Mouse (Mus musculus): ENCODE results near the gene Phykpl.
A peak's percentile ranks its signal among the peaks of the same experiment; 100 is the strongest.
"Not testable (repeated sequence)": the region's sequence is repeated elsewhere in the genome, so short reads cannot be mapped to it uniquely, and the experiment has no call there.

Gene Phykpl

DNA sequence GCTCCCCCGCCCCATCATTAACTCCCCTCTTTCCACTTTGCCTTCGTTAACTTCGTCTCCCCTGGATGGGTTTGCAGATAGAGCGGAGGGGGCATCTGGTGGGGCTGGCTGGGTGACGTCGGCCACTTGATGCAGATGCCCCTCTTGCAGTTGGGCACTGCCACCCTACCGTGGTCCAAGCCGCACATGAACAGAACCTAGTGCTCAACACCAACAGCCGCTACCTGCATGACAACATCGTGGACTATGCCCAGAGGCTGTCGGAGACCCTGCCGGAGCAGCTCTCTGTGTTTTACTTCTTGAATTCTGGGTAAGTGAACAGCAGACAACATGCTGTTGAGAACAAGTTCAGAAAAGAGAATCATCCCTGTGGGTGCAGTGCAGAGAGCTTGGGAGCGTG, 1.9 kb downstream of the Phykpl start:
- DNase-seq (ENCODE audit: low read depth, low spot score) = no peak

DNA sequence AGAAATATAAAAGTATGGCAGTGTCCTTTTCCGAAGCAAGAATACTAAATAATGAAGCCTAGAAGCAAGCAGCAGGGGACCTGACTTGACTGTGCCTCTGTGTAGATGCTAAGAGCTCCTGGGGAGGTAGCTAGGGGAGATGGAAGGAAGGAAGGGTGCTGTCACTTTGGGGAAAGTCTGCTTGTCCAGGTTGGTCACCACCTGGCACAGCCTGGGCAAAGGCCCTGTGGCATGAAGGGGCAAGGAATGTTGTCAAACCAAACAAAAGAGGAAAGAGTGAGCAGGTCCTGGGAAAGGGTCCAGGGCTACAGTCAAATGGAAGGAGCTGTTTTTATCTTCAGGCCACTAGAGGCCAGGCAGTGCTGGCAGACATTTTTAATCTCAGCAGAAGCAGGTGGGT, 2.5 kb downstream of the Phykpl start:
- DNase-seq (ENCODE audit: low read depth, low spot score) = no peak

GRCm38 (mm10) chr11:51588833-51589232, 4.3 kb downstream of the Phykpl start:
- DNase-seq (ENCODE audit: low read depth, low spot score) = no peak

- no peak for DNase-seq (ENCODE audit: low read depth, low spot score)
Observed at GRCm38 (mm10) chr11:51590002-51590401, 5.4 kb downstream of the Phykpl start.

DNA sequence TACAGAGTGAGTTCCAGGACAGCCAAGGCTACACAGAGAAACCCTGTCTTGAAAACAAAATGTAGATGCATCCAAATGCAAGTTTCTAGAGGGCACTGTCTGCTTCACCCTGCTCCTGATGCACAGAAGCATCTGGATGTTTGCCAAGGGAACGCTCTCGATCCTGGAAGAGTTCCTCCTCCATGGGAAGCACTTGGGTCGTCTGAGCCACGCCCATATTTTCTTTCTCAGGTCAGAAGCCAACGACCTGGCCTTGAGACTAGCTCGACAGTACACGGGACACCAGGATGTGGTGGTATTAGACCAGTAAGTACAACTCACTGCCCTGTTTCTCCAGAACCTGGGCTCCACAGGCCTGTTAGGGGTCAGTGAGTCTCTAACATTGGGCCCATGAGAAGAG, 6.6 kb downstream of the Phykpl start:
- no peak for DNase-seq (ENCODE audit: low read depth, low spot score)

- no peak for DNase-seq (ENCODE audit: low read depth, low spot score)
Observed at GRCm38 (mm10) chr11:51591915-51592314, 7.4 kb downstream of the Phykpl start.

DNA sequence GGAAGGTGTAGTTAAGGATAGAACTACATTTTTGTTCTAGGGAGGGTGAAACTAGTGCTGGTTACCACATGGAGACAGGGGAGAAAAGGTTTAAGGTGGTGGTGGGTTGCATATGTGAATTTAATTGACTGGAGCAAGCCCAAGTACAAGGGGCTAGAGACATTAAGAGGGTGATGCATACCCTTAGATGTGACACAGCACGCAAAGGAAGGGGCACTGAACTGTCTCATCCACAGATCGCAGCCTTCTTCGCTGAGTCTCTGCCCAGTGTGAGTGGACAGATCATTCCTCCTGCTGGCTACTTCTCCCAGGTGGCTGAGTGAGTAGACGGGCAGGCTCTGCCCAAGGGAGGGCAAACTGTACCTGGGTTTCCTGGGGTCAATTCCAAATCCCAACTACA, 8.8 kb downstream of the Phykpl start:
- no peak for DNase-seq (ENCODE audit: low read depth, low spot score)

DNA sequence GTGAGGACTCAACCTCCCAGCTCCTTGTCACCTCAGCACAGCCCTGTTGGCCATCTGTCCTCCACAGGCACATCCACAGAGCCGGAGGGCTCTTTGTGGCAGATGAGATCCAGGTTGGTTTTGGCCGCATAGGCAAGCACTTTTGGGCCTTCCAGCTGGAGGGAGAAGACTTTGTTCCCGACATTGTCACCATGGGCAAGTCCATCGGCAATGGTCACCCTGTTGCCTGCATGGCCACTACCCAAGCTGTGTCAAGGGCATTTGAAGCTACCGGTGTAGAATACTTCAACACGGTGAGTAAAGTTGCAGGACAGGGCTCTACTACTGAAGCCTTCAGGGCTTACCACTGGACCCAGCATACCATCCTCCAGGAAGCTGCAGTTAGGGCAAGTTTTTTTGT, 9.3 kb downstream of the Phykpl start:
- DNase-seq (ENCODE audit: low read depth, low spot score) = no peak

DNA sequence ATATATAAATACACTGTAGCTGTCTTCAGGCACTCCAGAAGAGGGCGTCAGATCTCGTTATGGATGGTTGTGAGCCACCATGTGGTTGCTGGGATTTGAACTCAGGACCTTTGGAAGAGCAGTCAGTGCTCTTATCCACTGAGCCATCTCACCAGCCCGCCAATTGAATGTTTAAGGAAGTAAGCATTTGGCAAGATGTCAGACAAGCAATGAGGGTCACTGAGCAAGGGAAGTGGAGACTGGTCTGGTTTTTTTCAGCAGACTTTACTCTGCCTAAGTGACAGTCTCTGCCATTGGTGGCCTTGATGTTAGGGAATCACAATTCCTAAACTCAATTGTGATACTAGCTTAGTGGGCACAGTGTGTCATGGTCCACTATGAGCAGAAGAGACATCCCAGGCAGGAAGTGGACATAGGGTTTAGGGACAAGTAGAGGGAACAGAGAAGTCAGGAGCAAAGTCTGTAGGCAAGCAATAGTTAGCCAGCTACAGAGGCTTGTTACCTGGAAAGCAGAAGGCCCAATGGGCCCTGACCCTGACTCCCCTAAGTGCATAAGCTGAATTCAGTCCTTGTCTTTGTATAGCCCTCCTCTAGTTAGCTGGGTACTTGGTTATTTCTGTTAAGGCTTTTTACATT, 10.3 kb downstream of the Phykpl start:
- DNase-seq (ENCODE audit: low read depth, low spot score) = no peak

- DNase-seq (ENCODE audit: low read depth, low spot score) = no peak
Observed at GRCm38 (mm10) chr11:51595459-51596083, 11.0 kb downstream of the Phykpl start.

- no peak for DNase-seq (ENCODE audit: low read depth, low spot score)
Observed at GRCm38 (mm10) chr11:51597553-51597952, 13.0 kb downstream of the Phykpl start.

DNA sequence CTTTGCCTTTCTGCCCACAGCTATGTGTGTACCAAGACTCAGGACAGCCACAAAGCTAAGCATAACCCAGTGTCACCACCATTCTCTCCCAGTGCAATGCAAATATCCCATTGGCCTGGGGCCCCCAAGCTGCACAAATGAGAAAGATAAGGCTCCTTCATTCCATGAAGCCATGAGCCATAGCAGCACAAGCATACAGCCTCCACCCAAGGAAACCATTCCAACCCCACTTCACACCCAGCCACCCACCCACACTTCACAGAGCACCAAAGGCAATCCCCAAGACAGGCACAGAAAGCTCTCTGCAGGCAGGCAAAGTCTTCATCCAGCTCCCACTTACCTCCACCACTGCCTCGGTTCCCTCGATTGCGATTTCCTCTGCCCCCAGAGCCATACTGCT, 17.7 kb downstream of the Phykpl start:
- no peak for DNase-seq (ENCODE audit: low read depth, low spot score)

DNA sequence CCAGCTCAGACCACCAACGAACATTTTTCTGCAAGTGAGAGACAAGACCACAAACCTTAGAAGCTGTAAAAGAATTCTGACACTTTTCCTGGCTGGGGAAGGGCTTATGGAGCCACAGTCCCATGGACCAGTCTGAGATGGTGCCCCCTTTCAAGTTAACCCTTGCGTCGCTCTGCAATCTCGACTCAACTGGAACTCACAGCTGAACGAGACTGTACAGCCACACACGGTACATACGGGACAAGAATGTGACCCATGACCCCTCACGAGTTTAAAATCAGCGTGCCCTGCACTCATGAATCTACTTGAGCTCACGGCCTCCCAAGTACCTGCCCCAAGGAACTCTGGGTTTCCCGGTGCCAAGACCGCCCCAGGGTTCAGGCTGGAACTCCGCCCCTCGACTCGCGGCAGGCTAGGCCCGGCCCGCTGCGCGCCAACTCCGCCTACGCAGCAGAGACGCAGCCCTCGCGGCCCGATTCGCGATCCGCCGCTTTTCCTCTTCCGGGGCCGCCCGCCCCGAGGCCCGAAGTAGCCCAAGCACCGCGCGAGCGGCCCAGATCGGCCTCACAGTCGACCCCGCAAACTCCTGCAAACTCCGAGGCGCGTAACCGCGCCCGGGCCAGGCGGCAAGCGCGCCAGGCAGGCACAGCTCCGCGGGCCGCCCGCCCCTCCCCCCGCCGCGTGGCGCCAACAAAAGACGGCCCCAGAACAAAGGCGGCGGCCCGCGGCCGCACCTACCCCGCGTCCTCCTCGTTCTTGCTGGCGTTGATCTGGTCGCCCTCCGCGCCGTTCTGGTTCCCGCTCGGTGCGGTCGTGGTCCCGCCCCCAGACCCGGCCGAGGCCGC, 21.3 kb downstream of the Phykpl start:
- peak; percentile 70 for DNase-seq (ENCODE audit: low read depth, low spot score)

DNA sequence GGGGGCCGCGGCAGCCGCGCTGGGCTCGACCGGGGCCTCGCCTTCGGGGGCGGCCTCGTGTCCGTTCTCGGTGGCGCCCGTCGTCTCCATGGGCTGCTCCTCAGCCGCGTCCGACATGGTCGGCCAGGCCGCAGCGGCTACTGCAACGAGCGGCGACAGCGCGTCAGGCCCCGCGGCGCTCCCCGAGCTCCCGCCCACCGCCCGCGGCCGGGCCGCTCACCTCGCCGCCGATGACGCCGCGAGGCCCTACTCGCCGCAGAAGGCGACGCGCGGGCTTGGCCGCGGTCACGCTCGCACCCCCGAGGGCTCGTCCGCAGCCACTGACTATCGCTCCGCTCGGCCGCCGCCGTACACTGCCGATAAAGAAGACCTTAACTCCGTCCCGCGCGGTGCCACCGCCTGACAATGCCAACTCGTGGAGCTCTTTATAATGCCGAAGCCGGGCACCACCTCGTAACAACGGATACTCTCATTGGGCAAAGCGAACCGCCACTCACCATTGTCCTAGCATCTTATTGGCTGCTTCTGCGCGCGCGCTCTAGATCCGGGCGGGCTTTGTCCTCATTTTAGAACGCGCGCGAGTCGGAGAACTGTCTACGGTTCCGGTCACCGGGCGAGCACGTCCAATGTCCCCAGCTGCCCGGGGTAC, 22.0 kb downstream of the Phykpl start, which contains the start of gene Hnrnpab:
Gene Hnrnpab, minus strand, starts transcription at position 401 of the 649 bp plus-strand sequence.
- peak; percentile 96 for DNase-seq (ENCODE audit: low read depth, low spot score)

GRCm38 (mm10) chr11:51607096-51607738, 22.7 kb downstream of the Phykpl start:
- no peak for DNase-seq (ENCODE audit: low read depth, low spot score)

DNA sequence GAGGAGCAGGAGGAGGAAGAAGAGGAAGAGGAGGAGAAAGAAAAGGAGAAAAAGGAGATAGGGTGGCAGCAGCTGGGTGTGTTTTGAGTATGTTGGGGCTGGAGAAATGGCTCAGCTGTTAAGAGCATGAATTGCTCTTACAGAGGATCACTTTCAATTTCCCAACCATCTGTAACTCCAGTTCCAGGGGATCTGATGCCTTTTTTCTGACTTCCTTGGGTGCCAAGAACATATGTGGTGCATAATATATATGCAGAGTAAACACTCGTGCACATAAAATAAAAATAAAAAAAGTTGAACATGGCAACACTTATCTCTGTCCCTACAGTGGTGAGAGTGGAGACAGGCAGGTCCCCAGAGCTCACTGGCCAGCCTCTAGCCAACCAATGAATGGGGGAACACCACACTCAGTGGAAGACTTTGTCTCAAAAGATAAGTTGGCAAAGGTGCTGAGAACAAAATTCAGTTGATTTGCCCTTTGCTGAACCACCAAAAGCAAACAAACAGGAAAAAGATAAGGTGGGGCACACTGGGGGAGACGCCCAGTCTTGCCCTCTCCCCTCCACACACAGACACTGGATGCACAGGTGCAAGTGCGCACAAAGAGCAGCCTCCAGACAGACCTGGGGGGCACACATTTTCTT, 24.8 kb downstream of the Phykpl start:
- DNase-seq (ENCODE audit: low read depth, low spot score) = no peak

- DNase-seq (ENCODE audit: low read depth, low spot score) = not testable (repeated sequence)
Observed at GRCm38 (mm10) chr11:51609940-51610339, 25.4 kb downstream of the Phykpl start.

- DNase-seq (ENCODE audit: low read depth, low spot score) = no peak
Observed at GRCm38 (mm10) chr11:51614256-51614655, 29.7 kb downstream of the Phykpl start.

GRCm38 (mm10) chr11:51615129-51615528, 30.6 kb downstream of the Phykpl start:
- no peak for DNase-seq (ENCODE audit: low read depth, low spot score)

DNA sequence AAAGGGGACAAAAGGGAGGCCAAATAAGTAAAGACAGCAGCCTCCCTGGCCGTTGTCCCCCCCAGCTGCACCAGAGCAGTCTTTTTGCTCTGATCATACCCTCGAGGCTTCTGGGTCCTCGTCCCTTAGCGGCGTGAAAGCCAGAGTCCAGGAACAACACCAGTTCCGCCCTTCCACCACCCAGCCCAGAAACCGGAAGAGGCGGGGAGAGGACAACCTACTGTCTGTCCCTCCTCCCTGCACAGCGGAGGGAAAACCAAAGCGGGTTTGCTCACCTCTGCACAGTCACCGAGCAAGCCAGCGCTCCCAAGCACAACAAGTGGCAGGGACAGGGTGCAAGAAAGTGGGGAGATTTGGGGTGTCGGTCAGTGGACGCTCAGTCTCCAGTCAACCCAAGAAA, 31.0 kb downstream of the Phykpl start:
- peak; percentile 53 for DNase-seq (ENCODE audit: low read depth, low spot score)

DNA sequence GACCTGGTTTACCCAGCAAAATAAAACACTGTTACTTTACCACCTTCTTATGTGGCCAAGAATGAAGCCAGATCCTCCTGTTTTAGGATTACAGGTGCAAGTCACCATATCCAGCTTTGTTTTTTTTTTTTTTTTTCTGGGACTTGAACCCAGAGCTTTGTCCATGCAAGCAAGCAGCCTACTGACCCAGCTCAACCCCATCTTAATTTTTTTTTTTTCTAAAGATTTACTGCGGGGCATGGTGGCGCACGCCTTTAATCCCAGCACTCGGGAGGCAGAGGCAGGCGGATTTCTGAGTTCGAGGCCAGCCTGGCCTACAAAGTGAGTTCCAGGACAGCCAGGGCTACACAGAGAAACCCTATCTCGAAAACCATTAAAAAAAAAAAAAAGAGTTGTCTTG, 31.6 kb downstream of the Phykpl start:
- DNase-seq (ENCODE audit: low read depth, low spot score) = not testable (repeated sequence)
